Mouse (Mus musculus): Measurements from ENCODE around the gene Ezh1.

Ezh1 gene

GRCm38 (mm10) chr11:101245855-101246701 is 19.8 kb upstream of the Ezh1 start, which contains the start of gene Ramp2:
TSS of gene Ramp2 (plus strand) at chr11:101246028.
- peak; percentile 45 for DNase-seq

DNA sequence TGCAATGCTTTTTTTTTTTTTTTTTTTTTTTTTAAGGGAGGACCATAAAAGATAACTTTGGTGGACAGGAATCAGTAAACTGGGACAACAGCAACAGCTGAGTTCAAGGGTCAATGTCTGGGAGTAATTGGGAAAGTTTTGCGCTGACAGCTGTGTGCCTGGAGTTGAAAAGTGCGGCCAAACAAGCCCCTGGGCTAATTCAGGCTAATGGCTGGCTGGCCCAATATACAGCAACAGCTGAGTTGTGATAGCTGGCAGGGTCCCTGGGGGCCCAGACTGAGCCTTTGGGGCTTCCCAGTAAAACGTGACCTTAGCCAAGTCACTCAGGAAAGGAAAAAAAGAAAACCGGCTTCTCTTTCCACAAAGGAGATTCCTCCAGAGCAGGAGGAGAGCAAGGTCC is 18.8 kb upstream of the Ezh1 start:
- DNase-seq: no peak

- no peak for DNase-seq
These were observed 11.9 kb upstream of the Ezh1 start for GRCm38 (mm10) chr11:101238071-101238647.

DNA sequence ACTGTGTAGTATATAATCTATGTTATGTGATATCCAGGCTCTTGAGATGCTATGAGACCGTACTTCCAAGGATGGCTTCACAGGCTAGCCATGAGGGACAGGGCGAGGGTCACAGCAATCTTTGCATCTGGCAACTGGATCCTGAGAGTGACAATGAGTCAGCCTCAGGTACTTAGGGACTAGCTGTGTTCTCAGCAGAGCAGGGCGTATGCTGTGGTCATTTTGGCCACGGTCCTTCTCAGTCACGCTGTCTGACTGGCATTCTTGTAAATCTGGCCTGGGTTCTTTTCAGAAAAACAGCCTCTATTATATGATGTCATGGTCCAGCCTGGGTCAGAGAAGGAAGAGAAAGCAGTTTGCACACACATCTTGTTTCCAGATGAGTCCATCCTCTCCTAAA is 10.5 kb upstream of the Ezh1 start:
- no peak for DNase-seq

DNA sequence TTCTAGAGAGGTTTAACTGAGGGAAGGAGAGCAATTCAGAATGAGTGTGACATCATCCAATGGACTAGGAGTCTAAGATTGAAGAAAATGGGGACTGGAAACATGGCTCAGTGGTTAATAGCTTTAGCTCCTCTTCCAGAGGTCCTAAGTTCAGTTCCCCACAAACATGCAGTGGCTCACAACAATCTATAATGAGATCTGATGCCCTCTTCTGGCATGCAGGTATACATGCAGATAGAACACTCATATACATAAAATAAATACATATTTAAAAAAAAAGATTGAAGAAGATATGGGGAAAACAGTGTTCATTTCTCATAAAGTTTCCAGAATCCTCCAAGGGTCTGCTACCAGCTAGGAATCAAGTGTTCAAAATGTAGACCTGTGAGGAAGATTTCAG is 9.2 kb upstream of the Ezh1 start:
- no peak for DNase-seq

- no peak for DNase-seq
These were observed 7.9 kb upstream of the Ezh1 start for GRCm38 (mm10) chr11:101234124-101234523.

- no peak for DNase-seq
These were observed 7.0 kb upstream of the Ezh1 start for GRCm38 (mm10) chr11:101233240-101233639.

DNA sequence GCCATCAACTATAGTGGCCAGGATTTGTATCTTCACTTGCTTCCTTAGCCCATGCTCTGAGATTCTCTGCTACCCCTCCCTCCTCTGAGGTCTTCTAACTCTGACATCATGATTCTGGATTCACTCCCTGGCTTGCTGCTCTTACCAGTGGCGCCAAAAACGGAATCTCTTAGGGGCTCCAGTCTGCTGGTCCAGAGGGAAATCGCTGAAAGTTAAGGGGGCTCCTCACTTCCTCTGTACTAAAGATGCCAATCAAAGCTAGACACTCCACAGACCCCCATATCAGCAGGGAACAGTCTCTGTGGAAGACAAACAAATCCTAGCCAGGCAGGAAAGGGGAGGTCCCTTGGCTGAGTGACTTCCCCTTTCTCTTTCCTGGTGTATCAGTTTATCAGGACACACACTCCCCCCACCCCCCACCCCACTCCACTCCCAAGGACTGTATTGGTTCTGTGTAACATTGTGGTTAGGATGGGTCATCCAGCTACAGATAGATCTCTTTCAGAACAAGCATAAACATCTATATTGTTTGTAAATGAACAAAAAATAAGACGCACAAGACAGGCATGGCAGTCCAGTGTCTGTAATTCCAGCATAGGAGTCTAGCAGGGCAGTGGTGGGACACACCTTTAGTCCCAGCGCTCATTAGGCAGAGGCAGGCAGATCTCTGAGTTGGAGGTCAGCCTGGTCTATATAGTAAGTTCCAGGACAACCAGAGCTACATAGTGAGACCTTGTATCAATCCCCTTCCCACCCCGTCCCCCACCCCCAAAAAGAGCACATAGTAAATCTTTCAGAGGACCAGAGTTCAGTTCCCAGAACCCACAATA is 6.0 kb upstream of the Ezh1 start:
- DNase-seq: no peak

DNA sequence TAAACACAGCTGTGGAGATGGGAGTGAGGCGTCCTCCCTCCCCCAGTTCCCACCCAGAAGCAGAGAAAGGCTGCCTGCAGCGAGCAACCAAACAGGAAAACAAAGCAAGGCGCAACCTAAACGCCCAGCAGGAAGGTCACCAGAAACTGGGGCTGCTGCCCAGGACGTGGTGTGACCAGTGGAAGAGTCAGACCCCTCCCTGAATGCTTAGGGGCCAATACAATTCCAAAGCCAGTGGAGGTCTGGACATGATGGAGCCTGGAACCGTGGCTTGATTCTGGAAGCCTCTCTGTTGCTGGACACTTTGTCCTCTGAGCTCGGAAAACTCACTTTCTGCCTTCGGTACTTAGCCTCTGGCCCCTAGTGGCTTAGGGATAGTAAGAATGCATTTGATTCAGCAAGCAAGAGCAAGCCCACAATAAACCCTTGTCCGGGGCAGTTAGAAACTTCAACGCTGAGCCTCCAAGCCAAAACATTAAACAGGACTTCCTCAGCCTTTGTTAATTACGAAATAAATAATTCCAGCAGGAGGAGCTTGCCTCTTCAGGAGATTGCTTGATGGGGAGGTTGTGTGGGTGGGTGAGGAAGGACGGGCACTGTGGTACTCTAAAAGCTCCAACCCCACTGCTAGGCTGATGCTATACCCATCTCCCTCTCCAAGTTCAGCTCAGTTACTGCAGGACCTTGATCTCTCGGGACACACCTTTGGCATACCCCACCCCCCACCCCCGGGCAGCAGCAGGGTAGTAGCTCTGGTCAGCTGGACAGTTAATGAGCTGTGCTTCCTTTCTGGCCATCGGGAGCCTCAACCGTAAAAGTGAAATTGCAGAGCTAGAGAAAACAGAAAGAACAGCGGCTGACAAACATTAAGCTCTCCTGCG is 5.0 kb upstream of the Ezh1 start:
- no peak for DNase-seq

DNA sequence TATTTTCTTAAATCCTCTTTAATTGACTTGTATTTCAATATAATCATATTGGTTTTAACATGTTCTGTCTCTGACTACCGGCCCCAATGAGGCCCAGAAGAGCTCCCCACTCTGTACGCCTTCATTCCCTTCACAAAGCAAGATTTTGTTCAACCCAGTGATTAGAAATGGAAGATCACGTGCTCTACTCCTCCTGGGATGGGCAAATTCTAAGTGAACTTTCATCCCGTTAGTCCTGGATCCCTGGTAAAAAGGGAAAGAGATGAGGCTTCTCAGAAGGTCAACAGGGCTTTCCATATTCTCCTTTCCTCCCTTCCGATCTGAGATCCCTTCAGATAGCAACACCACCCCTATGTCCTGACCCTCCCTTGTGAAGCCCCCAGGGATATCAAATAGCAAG is 4.3 kb upstream of the Ezh1 start:
- no peak for DNase-seq

- DNase-seq: no peak
These were observed 3.8 kb upstream of the Ezh1 start for GRCm38 (mm10) chr11:101230061-101230511.

- no peak for DNase-seq
These were observed 3.2 kb upstream of the Ezh1 start for GRCm38 (mm10) chr11:101229361-101229900.

GRCm38 (mm10) chr11:101225331-101226064 is 765 bp downstream of the Ezh1 start:
- DNase-seq: no peak

GRCm38 (mm10) chr11:101224337-101224736 is 1.9 kb downstream of the Ezh1 start:
- DNase-seq: no peak

GRCm38 (mm10) chr11:101221306-101221986 is 4.8 kb downstream of the Ezh1 start:
- no peak for DNase-seq

DNA sequence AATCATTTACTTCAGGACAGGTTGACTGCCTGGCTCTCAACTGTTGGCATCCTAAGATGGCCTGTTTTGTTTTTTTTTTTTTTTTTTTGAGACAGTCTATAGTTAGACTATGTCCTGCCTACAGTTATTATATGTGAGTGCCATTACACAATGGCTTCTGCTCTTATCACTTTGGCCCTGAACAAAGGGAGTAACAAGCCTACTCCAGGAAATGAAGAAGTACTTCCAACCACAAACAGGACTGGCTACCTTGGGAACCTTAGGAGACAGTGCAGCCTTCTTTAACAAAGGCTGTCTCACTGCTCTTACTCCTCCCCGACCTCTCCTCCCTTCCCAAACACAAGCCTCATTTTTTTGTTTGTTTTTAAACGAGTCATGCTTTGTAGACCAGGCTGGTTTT is 5.4 kb downstream of the Ezh1 start:
- DNase-seq: no peak

GRCm38 (mm10) chr11:101218436-101219055 is 7.7 kb downstream of the Ezh1 start:
- peak; percentile 54 for DNase-seq

GRCm38 (mm10) chr11:101216936-101217335 is 9.3 kb downstream of the Ezh1 start:
- no peak for DNase-seq

GRCm38 (mm10) chr11:101211970-101212369 is 14.3 kb downstream of the Ezh1 start:
- no peak for DNase-seq

DNA sequence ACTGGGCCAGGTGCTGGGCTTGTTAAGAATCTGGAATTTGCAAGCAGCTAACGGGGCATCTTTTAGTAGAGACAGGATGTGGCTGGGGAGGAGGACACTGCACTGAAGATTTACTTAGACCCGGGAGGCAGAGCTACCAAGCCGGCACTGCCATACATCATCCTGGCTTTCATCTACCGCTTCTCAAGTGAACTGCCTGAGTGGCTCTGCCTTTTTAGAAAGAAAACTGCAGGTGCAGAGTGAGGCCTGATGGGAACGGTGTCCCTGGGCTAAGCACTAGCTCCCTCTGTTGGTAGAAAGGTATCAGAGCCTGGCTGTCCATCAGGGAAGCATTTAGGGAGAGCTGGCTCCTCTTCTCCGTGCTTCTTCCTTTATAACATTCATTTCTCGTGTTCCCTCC is 25.3 kb downstream of the Ezh1 start:
- peak; percentile 71 for DNase-seq
